In the genomic region with DNA sequence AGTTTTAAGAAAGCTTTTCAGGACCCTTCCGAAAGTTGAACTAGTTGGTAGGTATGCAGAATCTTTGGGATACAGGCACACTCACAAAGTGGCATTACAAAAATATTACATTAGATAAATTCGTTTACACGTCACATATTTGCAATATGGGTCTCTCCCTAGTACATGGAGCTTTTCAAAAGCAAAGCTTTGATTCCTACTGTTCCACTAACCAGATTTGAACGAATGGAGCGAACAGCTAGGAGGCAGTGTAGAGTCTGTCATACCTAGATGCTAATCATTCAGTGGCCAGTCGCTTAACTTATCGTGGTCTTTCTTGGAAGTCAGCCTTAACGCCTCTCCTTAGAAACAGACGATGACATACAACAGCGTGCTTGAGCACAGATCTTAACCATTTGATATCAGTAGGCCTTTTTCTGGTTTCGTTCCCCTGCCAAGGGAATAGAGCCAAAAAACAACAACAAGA, we compare ENCODE assay signal across 8 mouse cellular contexts. TPM values are rescaled to one million over a fixed set of nuclear protein-coding genes. Genes with fewer than 3 reads are reported as not detected.
DNase-seq lines count a peak whose midpoint lies in the region; ATAC-seq and TF ChIP-seq lines count a peak whose summit lies in the region.

Gene Nek7 (minus strand): TSS at position 146 of the 466 bp plus-strand sequence.

- no peak for ATAC-seq in embryonic facial prominence, embryonic 13.5 days (ENCODE audit: insufficient number of reproducible peaks, insufficient read depth, low FRiP score, low TSS enrichment, low read depth)
- peak; percentile 23; the same call in 1 of the 2 replicates for ATAC-seq in limb, embryonic 14.5 days (ENCODE audit: low FRiP score, low read depth)
- 0 out of 2 replicates have a peak, but pooled peaks have one; percentile 28 for ATAC-seq in midbrain, embryonic 15.5 days (replicated peaks)

- H3K9me3 ChIP-seq in embryonic facial prominence, embryonic 13.5 days: no peaks in the 10 kb centered on the region
- no peaks in the 10 kb centered on the region for H3K9me3 ChIP-seq in heart, embryonic 10.5 days
- H3K9me3 ChIP-seq in limb, embryonic 14.5 days (ENCODE audit: control insufficient read depth, low read length): no peaks in the 10 kb centered on the region
- H3K9me3 ChIP-seq in midbrain, embryonic 15.5 days: no peaks in the 10 kb centered on the region

- H3K4me1 ChIP-seq in embryonic facial prominence, embryonic 13.5 days: peaks cover 18% of the 10 kb centered on the region
- peaks cover 7% of the 10 kb centered on the region for H3K4me1 ChIP-seq in heart, embryonic 10.5 days
- peaks cover 8% of the 10 kb centered on the region for H3K4me1 ChIP-seq in limb, embryonic 14.5 days (ENCODE audit: control insufficient read depth, insufficient read depth, low read length)
- H3K4me1 ChIP-seq in midbrain, embryonic 15.5 days: peaks cover 24% of the 10 kb centered on the region

- peak within 1 kb of the TSS; percentile 99 for H3K27ac ChIP-seq in embryonic facial prominence, embryonic 13.5 days
- peak within 1 kb of the TSS; percentile 98 for H3K27ac ChIP-seq in heart, embryonic 10.5 days
- H3K27ac ChIP-seq in limb, embryonic 14.5 days (replicated peaks; ENCODE audit: low read depth, low read length): peak within 1 kb of the TSS; percentile 95
- peak within 1 kb of the TSS; percentile 85 for H3K27ac ChIP-seq in midbrain, embryonic 15.5 days

- H3K4me3 ChIP-seq in embryonic facial prominence, embryonic 13.5 days: peak within 1 kb of the TSS; percentile 92
- H3K4me3 ChIP-seq in heart, embryonic 10.5 days: peak within 1 kb of the TSS; percentile 94
- H3K4me3 ChIP-seq in limb, embryonic 14.5 days (replicated peaks; ENCODE audit: low read length): peak within 1 kb of the TSS; percentile 90
- peak within 1 kb of the TSS; percentile 82 for H3K4me3 ChIP-seq in midbrain, embryonic 15.5 days

- peak within 1 kb of the TSS; percentile 91 for H3K9ac ChIP-seq in embryonic facial prominence, embryonic 13.5 days
- H3K9ac ChIP-seq in limb, embryonic 14.5 days (ENCODE audit: low read depth, low read length, severe bottlenecking): peak within 1 kb of the TSS; percentile 87
- peak within 1 kb of the TSS; percentile 51 for H3K9ac ChIP-seq in midbrain, embryonic 15.5 days

- DNase-seq in B cell, adult 2 months: peak; percentile 37 to 46
- DNase-seq in WW6 (ENCODE audit: low read depth, low spot score): peak; percentile 18
- DNase-seq in heart, embryonic 10.5 days (ENCODE audit: low spot score): peak; percentile 77
- peak; percentile 73 to 77 for DNase-seq in kidney, adult 8-10 months
- peak; percentile 86 for DNase-seq in limb, embryonic 14.5 days (ENCODE audit: low spot score)
- peak; percentile 50 for DNase-seq in thymus, postnatal 4 days

- no peaks in the 10 kb centered on the region for H3K36me3 ChIP-seq in embryonic facial prominence, embryonic 13.5 days
- H3K36me3 ChIP-seq in heart, embryonic 10.5 days: no peaks in the 10 kb centered on the region
- no peaks in the 10 kb centered on the region for H3K36me3 ChIP-seq in limb, embryonic 14.5 days (ENCODE audit: control insufficient read depth, insufficient read depth, low read length)
- H3K36me3 ChIP-seq in midbrain, embryonic 15.5 days (replicated peaks): no peaks in the 10 kb centered on the region

- TF ChIP-seq POLR2A in limb, embryonic 14.5 days (IDR thresholded peaks at IDR 0.05; ENCODE audit: borderline replicate concordance, extremely low read depth, insufficient read depth, insufficient read length): no peak

- 2% methylated on average over 11 of the region's 11 CpGs for WGBS in embryonic facial prominence, embryonic 13.5 days
- WGBS in heart, embryonic 10.5 days: 2% methylated on average over 11 of the region's 11 CpGs
- WGBS in limb, embryonic 14.5 days: 2% methylated on average over 11 of the region's 11 CpGs
- 2% methylated on average over 11 of the region's 11 CpGs for WGBS in midbrain, embryonic 15.5 days

- peak within 1 kb of the TSS; percentile 80 for H3K4me2 ChIP-seq in embryonic facial prominence, embryonic 13.5 days
- H3K4me2 ChIP-seq in limb, embryonic 14.5 days (replicated peaks; ENCODE audit: low read depth, low read length, severe bottlenecking): peak within 1 kb of the TSS; percentile 77
- peak within 1 kb of the TSS; percentile 79 for H3K4me2 ChIP-seq in midbrain, embryonic 15.5 days

- H3K27me3 ChIP-seq in embryonic facial prominence, embryonic 13.5 days: no peaks in the 10 kb centered on the region
- H3K27me3 ChIP-seq in heart, embryonic 10.5 days (ENCODE audit: insufficient read depth, poor library complexity, severe bottlenecking): no peaks in the 10 kb centered on the region
- no peaks in the 10 kb centered on the region for H3K27me3 ChIP-seq in limb, embryonic 14.5 days (ENCODE audit: control insufficient read depth, insufficient read depth, low read length)
- no peaks in the 10 kb centered on the region for H3K27me3 ChIP-seq in midbrain, embryonic 15.5 days (replicated peaks)

RNA-seq across cellular contexts. Expression of gene Nek7, which starts in this region (rescaled TPM):
- 31.1 and 34.9 TPM in 2 replicates for polyA plus RNA-seq in embryonic facial prominence, embryonic 13.5 days (2015; fragmentation: Nextera tagmentation; extraction: Ambion mirVana)
- polyA plus RNA-seq in heart, embryonic 10.5 days (2016; fragmentation: Nextera tagmentation; extraction: Ambion mirVana): 35.5 and 40.6 TPM in 2 replicates
- polyA plus RNA-seq in limb, embryonic 14.5 days (2012; rRNA removed): 13.0 and 14.2 TPM in 2 replicates
- 32.4 and 37.7 TPM in 2 replicates for polyA plus RNA-seq in limb, embryonic 14.5 days (2014; fragmentation: Nextera tagmentation; extraction: Ambion mirVana)
- polyA plus RNA-seq in midbrain, embryonic 15.5 days (2015; fragmentation: Nextera tagmentation; extraction: Ambion mirVana): 17.8 and 21.4 TPM in 2 replicates

Comparison
In these comparisons a context has a peak if more than half of its experiments do, and no peak if none do; other contexts are left out.
1. DNase-seq: peak in every context shown above with its lines; median percentile 86 in limb, embryonic 14.5 days; 77 in heart, embryonic 10.5 days; 75 in kidney, adult 8-10 months; 50 in thymus, postnatal 4 days; 42 in B cell, adult 2 months; 18 in WW6.